ENCODE assay signal across 11 mouse cellular contexts in genomic region chr16:72510716-72511199, GRCm38 (mm10).
DNase-seq lines count a peak whose midpoint lies in the region; ATAC-seq and TF ChIP-seq lines count a peak whose summit lies in the region.
"Had no signal": no experiment of that assay in that cellular context is flagged by ENCODE, and none has a peak within 500 bp of the region (broad histone marks: within the 10 kb centered on the region; RNA-seq: fewer than 3 reads in every experiment).

No protein-coding gene starts in this region.

- peaks cover 14% of the 10 kb centered on the region for H3K4me1 ChIP-seq in forebrain, embryonic 10.5 days
- peaks cover 10% of the 10 kb centered on the region for H3K4me1 ChIP-seq in neural tube, embryonic 13.5 days (replicated peaks)
- H3K4me1 ChIP-seq in kidney, embryonic 16.5 days (ENCODE audit: insufficient read depth, low read length) = no peaks in the 10 kb centered on the region
- H3K4me1 ChIP-seq: heart, embryonic 13.5 days; stomach, embryonic 15.5 days had no signal

- no peaks in the 10 kb centered on the region for H3K9me3 ChIP-seq in forebrain, embryonic 10.5 days
- no peaks in the 10 kb centered on the region for H3K9me3 ChIP-seq in neural tube, embryonic 13.5 days
- no peaks in the 10 kb centered on the region for H3K9me3 ChIP-seq in kidney, embryonic 16.5 days (ENCODE audit: low read length)
- H3K9me3 ChIP-seq: heart, embryonic 13.5 days; stomach, embryonic 15.5 days had no signal

- peaks cover 80% of the 10 kb centered on the region for H3K27me3 ChIP-seq in forebrain, embryonic 10.5 days (ENCODE audit: poor library complexity, severe bottlenecking)
- H3K27me3 ChIP-seq in neural tube, embryonic 13.5 days = no peaks in the 10 kb centered on the region
- no peaks in the 10 kb centered on the region for H3K27me3 ChIP-seq in kidney, embryonic 16.5 days (ENCODE audit: insufficient read depth, low read length)
- H3K27me3 ChIP-seq: heart, embryonic 13.5 days; stomach, embryonic 15.5 days had no signal

- intact Hi-C loops in gastrocnemius, adult 2 months (cut with DNase I) = no loop called here

- no peak for TF ChIP-seq CTCF in gastrocnemius, adult 2 months (IDR thresholded peaks at IDR 0.05)

- no peak overlapping the region for H3K27ac ChIP-seq in forebrain, embryonic 10.5 days
- H3K27ac ChIP-seq in neural tube, embryonic 13.5 days (replicated peaks) = peak overlapping the region; percentile 82
- no peak overlapping the region for H3K27ac ChIP-seq in gastrocnemius, adult 2 months
- H3K27ac ChIP-seq in kidney, embryonic 16.5 days (ENCODE audit: low read length) = no peak overlapping the region
- H3K27ac ChIP-seq: heart, embryonic 13.5 days; stomach, embryonic 15.5 days had no signal

- H3K9ac ChIP-seq in neural tube, embryonic 13.5 days = peak overlapping the region; percentile 46
- no peak overlapping the region for H3K9ac ChIP-seq in kidney, embryonic 16.5 days (replicated peaks; ENCODE audit: low read length)
- H3K9ac ChIP-seq: heart, embryonic 13.5 days; stomach, embryonic 15.5 days had no signal

- ATAC-seq in frontal cortex, adult (ENCODE audit: low TSS enrichment) = peak; percentile 47; the same call in 1 of the 2 replicates
- peak; percentile 86 for ATAC-seq in neural tube, embryonic 13.5 days (ENCODE audit: low read depth)
- ATAC-seq in erythroblast, adult 5-6 weeks (replicated peaks; ENCODE audit: low FRiP score, poor library complexity, severe bottlenecking) = no peak
- ATAC-seq in kidney, embryonic 16.5 days (ENCODE audit: low FRiP score, low TSS enrichment) = no peak

- no peak for DNase-seq in frontal cortex, postnatal 25 days (ENCODE audit: low spot score in 2 of 2)
- peak; percentile 41 for DNase-seq in forebrain, embryonic 10.5 days (ENCODE audit: extremely low spot score, low spot score)
- DNase-seq in layer of hippocampus, adult 8-10 months (ENCODE audit: low spot score in 2 of 2) = peak; percentile 9 to 14
- no peak for DNase-seq in gastrocnemius, adult 2 months
- DNase-seq: kidney, postnatal 36 days had no signal

- peak overlapping the region; percentile 48 for H3K4me2 ChIP-seq in neural tube, embryonic 13.5 days
- H3K4me2 ChIP-seq in kidney, embryonic 16.5 days (replicated peaks; ENCODE audit: low read depth, low read length) = no peak overlapping the region
- H3K4me2 ChIP-seq: heart, embryonic 13.5 days; stomach, embryonic 15.5 days had no signal

- no peaks in the 10 kb centered on the region for H3K36me3 ChIP-seq in forebrain, embryonic 10.5 days (replicated peaks)
- H3K36me3 ChIP-seq in neural tube, embryonic 13.5 days = no peaks in the 10 kb centered on the region
- no peaks in the 10 kb centered on the region for H3K36me3 ChIP-seq in kidney, embryonic 16.5 days (ENCODE audit: insufficient read depth, low read length)
- H3K36me3 ChIP-seq: heart, embryonic 13.5 days; stomach, embryonic 15.5 days had no signal

- peak overlapping the region; percentile 23 for H3K4me3 ChIP-seq in forebrain, embryonic 10.5 days
- peak overlapping the region; percentile 20 for H3K4me3 ChIP-seq in neural tube, embryonic 13.5 days
- H3K4me3 ChIP-seq in gastrocnemius, adult 2 months = no peak overlapping the region
- no peak overlapping the region for H3K4me3 ChIP-seq in kidney, embryonic 16.5 days (ENCODE audit: low read length)
- H3K4me3 ChIP-seq: heart, embryonic 13.5 days; stomach, embryonic 15.5 days had no signal

- 13% methylated on average over 6 of the region's 6 CpGs for WGBS in forebrain, embryonic 10.5 days
- 9% methylated on average over 6 of the region's 6 CpGs for WGBS in neural tube, embryonic 13.5 days
- 42% methylated on average over 6 of the region's 6 CpGs for WGBS in kidney, embryonic 16.5 days

Comparison
In these comparisons a context has a peak if more than half of its experiments do, and no peak if none do; other contexts are left out.
1. ATAC-seq: peak in frontal cortex, adult (single experiment) and neural tube, embryonic 13.5 days (single experiment); none in erythroblast, adult 5-6 weeks (single experiment) and kidney, embryonic 16.5 days (single experiment).
2. DNase-seq: peak in forebrain, embryonic 10.5 days (single experiment) and layer of hippocampus, adult 8-10 months (2 of 2); none in frontal cortex, postnatal 25 days (0 of 2) and gastrocnemius, adult 2 months (single experiment).
3. H3K4me3 ChIP-seq: peak in forebrain, embryonic 10.5 days (single experiment) and neural tube, embryonic 13.5 days (single experiment); none in gastrocnemius, adult 2 months (single experiment) and kidney, embryonic 16.5 days (single experiment).